Comparison of ENCODE assay signal across 20 mouse cellular contexts in the genomic region with DNA sequence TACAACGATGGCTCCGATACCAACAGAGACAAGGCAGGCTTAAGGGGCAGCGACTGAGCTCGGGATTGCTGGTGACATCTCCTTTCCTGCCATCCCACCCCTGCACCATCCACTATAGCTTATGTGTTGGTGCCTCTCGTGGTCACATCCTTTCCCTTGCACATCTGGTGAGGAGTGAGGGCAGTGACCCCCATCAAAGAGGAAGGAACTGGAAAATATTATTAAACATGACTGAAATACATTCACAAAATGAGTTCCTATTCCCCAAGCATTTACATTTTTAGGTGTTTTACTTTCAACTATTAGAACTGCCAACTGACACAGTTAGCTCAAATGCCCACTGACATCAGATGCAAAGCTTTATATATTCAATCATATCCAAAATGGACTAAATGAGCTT. TPM values are rescaled to one million over a fixed set of nuclear protein-coding genes. Genes with fewer than 3 reads are reported as not detected.
A peak's percentile ranks its signal among the peaks of the same experiment; 100 is the strongest.
DNase-seq lines count a peak whose midpoint lies in the region; ATAC-seq and TF ChIP-seq lines count a peak whose summit lies in the region.
"Had no signal": no experiment of that assay in that cellular context is flagged by ENCODE, and none has a peak within 500 bp of the region (broad histone marks: within the 10 kb centered on the region; RNA-seq: fewer than 3 reads in every experiment).

No protein-coding gene starts in this region.

- H3K4me2 ChIP-seq in CH12.LX (ENCODE audit: insufficient read depth, low read depth, poor library complexity, severe bottlenecking): no peak overlapping the region
- H3K4me2 ChIP-seq in midbrain, postnatal 0 days (ENCODE audit: low read depth, low read length, poor library complexity, severe bottlenecking): no peak overlapping the region

- no peaks in the 10 kb centered on the region for H3K79me2 ChIP-seq in CH12.LX (replicated peaks; ENCODE audit: control insufficient read depth, extremely low read depth, insufficient read depth, poor library complexity, severe bottlenecking)

- peaks cover 12 to 65% of the 10 kb centered on the region in 2 experiments for H3K4me1 ChIP-seq in CH12.LX (ENCODE audit: control insufficient read depth in 1 of 2, insufficient read depth in 2 of 2)
- H3K4me1 ChIP-seq in midbrain, postnatal 0 days (ENCODE audit: insufficient read depth, low read length): no peaks in the 10 kb centered on the region

- peak; percentile 35 for TF ChIP-seq RAD21 in CH12.LX (IDR thresholded peaks at IDR 0.05; ENCODE audit: low read depth, low read length)

- TF ChIP-seq CTCF in CH12.LX (conservative IDR thresholded peaks at IDR 0.05 in 1 of 2, IDR thresholded peaks at IDR 0.05 in 1 of 2; ENCODE audit: low read depth in 2 of 2, low read length in 2 of 2): peak in 1 of 2 experiments; percentile 32; a peak in 2 of 4 replicates
- TF ChIP-seq CTCF in midbrain, postnatal 0 days (IDR thresholded peaks at IDR 0.05): no peak

- no peaks in the 10 kb centered on the region for H3K27me3 ChIP-seq in CH12.LX (replicated peaks)
- H3K27me3 ChIP-seq in midbrain, postnatal 0 days (ENCODE audit: insufficient read depth, low read length): no peaks in the 10 kb centered on the region
- H3K27me3 ChIP-seq: Patski had no signal

- H3K27ac ChIP-seq in CH12.LX (ENCODE audit: insufficient read depth, low read depth): no peak overlapping the region
- no peak overlapping the region for H3K27ac ChIP-seq in midbrain, postnatal 0 days (ENCODE audit: low read depth, low read length)

- H3K4me3 ChIP-seq in CH12.LX (replicated peaks in 1 of 3; ENCODE audit: low read depth in 2 of 3, low read length in 2 of 3, poor library complexity in 1 of 3): no peak overlapping the region
- H3K4me3 ChIP-seq in midbrain, postnatal 0 days (ENCODE audit: low read depth, low read length): no peak overlapping the region

- no peak for TF ChIP-seq POLR2A in CH12.LX (IDR thresholded peaks at IDR 0.05; ENCODE audit: low read depth, low read length)

- no peak for ATAC-seq in midbrain, postnatal 0 days (ENCODE audit: low FRiP score)
- ATAC-seq: activated CD4-positive, CD25-positive, alpha-beta regulatory T cell, adult 4 months; CD4-positive, CD25-positive, alpha-beta regulatory T cell, adult 4 months; Patski had no signal

- H3K36me3 ChIP-seq in CH12.LX (replicated peaks in 1 of 2; ENCODE audit: control insufficient read depth in 1 of 2, insufficient read depth in 1 of 2, low read length in 1 of 2): no peaks in the 10 kb centered on the region
- no peaks in the 10 kb centered on the region for H3K36me3 ChIP-seq in midbrain, postnatal 0 days (ENCODE audit: insufficient read depth, low read length)
- H3K36me3 ChIP-seq: G1E had no signal

- WGBS in midbrain, postnatal 0 days: 91% methylated on average over 5 of the region's 5 CpGs

- in situ Hi-C loops in CH12.LX (cut with MboI; ENCODE audit: low pct_ligation_motif_present, low pct_unique_long_range_greater_than_20kb, low sequenced_read_pairs): no loop called here

- DNase-seq in A20 (ENCODE audit: low read depth, low spot score): peak; percentile 22
- DNase-seq in CH12.LX (ENCODE audit: extremely low read depth): peak; percentile 44
- no peak for DNase-seq in midbrain, postnatal 0 days (ENCODE audit: low spot score)
- no peak for DNase-seq in right cerebral cortex, postnatal 14 days
- DNase-seq: adrenal gland, adult 2 months; adrenal gland, adult 8-10 months; adrenal gland, postnatal 10 days; adrenal gland, postnatal 14 days; adrenal gland, postnatal 25 days; adrenal gland, postnatal 36 days; B cell, adult 2 months; cerebellum, adult 11 months; cerebellum, adult 11-12 months; cerebellum, adult 18-20 months; cerebellum, adult 2 months; cerebellum, adult 8-10 months had no signal

- dilution Hi-C loops in CH12.LX (cut with MboI; ENCODE audit: extremely low pct_ligation_motif_present, extremely low pct_unique_long_range_greater_than_20kb, low sequenced_read_pairs): no loop called here

- H3K9me3 ChIP-seq in CH12.LX (replicated peaks; ENCODE audit: low read length): no peaks in the 10 kb centered on the region
- no peaks in the 10 kb centered on the region for H3K9me3 ChIP-seq in midbrain, postnatal 0 days (ENCODE audit: low read length)
- H3K9me3 ChIP-seq: G1E had no signal

- peak; percentile 79 for TF ChIP-seq EP300 in CH12.LX (IDR thresholded peaks at IDR 0.05; ENCODE audit: low read length)

- no peak overlapping the region for H3K9ac ChIP-seq in CH12.LX (ENCODE audit: insufficient read depth, low read depth)
- H3K9ac ChIP-seq in midbrain, postnatal 0 days (replicated peaks; ENCODE audit: low read length, poor library complexity, severe bottlenecking): no peak overlapping the region

TF ChIP-seq in CH12.LX, 34 proteins besides CTCF, POLR2A, EP300 and RAD21:
- TF ChIP-seq IRF4 (IDR thresholded peaks at IDR 0.05; ENCODE audit: low read depth, low read length) (peak; percentile 43; the same call in 1 of the 2 replicates), ELF1 (IDR thresholded peaks at IDR 0.05; ENCODE audit: low read depth, low read length) (no peak), ETS1 (conservative IDR thresholded peaks at IDR 0.05; ENCODE audit: low read depth, low read length) (peak; percentile 59; the same call in 1 of the 2 replicates), HCFC1 (IDR thresholded peaks at IDR 0.05; ENCODE audit: low read depth, low read length) (no peak), USF1 (IDR thresholded peaks at IDR 0.05; ENCODE audit: low read depth, low read length) (no peak), ZNF384 (IDR thresholded peaks at IDR 0.05; ENCODE audit: low read depth, low read length) (no peak), MXI1 (IDR thresholded peaks at IDR 0.05; ENCODE audit: low read depth, low read length) (no peak), GABPA (IDR thresholded peaks at IDR 0.05; ENCODE audit: insufficient replicate concordance, low read depth, low read length) (no peak), BHLHE40 (IDR thresholded peaks at IDR 0.05; ENCODE audit: low read depth, low read length) (0 out of 2 replicates have a peak, but pooled peaks have one; percentile 42), POLR2AphosphoS2 (IDR thresholded peaks at IDR 0.05; ENCODE audit: low read depth, low read length) (no peak), KAT2A (IDR thresholded peaks at IDR 0.05; ENCODE audit: insufficient replicate concordance, low read length) (no peak), MYC (IDR thresholded peaks at IDR 0.05; ENCODE audit: low read depth, low read length) (no peak; the same call in 1 of the 2 replicates), MAZ (IDR thresholded peaks at IDR 0.05; ENCODE audit: low read depth, low read length) (peak; percentile 56; the same call in 1 of the 2 replicates), NELFE (IDR thresholded peaks at IDR 0.05; ENCODE audit: low read depth, low read length) (no peak), CHD1 (IDR thresholded peaks at IDR 0.05; ENCODE audit: low read depth, low read length) (no peak), MAFK (IDR thresholded peaks at IDR 0.05; ENCODE audit: insufficient replicate concordance, low read length) (no peak), USF2 (conservative IDR thresholded peaks at IDR 0.05; ENCODE audit: low read depth, low read length) (no peak), NRF1 (IDR thresholded peaks at IDR 0.05; ENCODE audit: low read depth, low read length) (no peak), E2F4 (IDR thresholded peaks at IDR 0.05; ENCODE audit: insufficient replicate concordance, low read depth, low read length) (no peak), TCF12 (IDR thresholded peaks at IDR 0.05; ENCODE audit: low read depth, low read length) (peak; percentile 57; the same call in 1 of the 2 replicates), MAX (IDR thresholded peaks at IDR 0.05; ENCODE audit: low read length) (no peak), MEF2A (IDR thresholded peaks at IDR 0.05; ENCODE audit: borderline replicate concordance, low read depth, low read length) (peak; percentile 86), ZKSCAN1 (IDR thresholded peaks at IDR 0.05; ENCODE audit: borderline replicate concordance, low read depth, low read length) (no peak), JUND (conservative IDR thresholded peaks at IDR 0.05; ENCODE audit: low read depth, low read length) (peak; percentile 68), ZC3H11A (IDR thresholded peaks at IDR 0.05; ENCODE audit: low read depth, low read length) (no peak), UBTF (IDR thresholded peaks at IDR 0.05; ENCODE audit: low read depth, low read length) (no peak), CHD2 (IDR thresholded peaks at IDR 0.05; ENCODE audit: low read length) (peak; percentile 44; the same call in 1 of the 2 replicates), ZMIZ1 (IDR thresholded peaks at IDR 0.05; ENCODE audit: low read depth, low read length) (no peak), SMC3 (IDR thresholded peaks at IDR 0.05; ENCODE audit: low read depth, low read length) (peak; percentile 24), TBP (conservative IDR thresholded peaks at IDR 0.05; ENCODE audit: low read depth, low read length) (no peak), JUN (IDR thresholded peaks at IDR 0.05; ENCODE audit: insufficient read depth, low read depth, low read length) (peak; percentile 75; the same call in 1 of the 2 replicates), RCOR1 (conservative IDR thresholded peaks at IDR 0.05; ENCODE audit: low read depth, low read length) (no peak), SIN3A (IDR thresholded peaks at IDR 0.05; ENCODE audit: low read length) (0 out of 2 replicates have a peak, but pooled peaks have one; percentile 26), PAX5 (IDR thresholded peaks at IDR 0.05; ENCODE audit: low read length) (no peak)

RNA-seq across cellular contexts. Expression of gene Dock9, which starts 37.2 kb away (rescaled TPM):
- total RNA-seq in CH12.LX (2012; rRNA removed): 11.1 and 12.2 TPM in 2 replicates
- 8.6 and 9.3 TPM in 2 replicates for total RNA-seq in CH12.LX (2014; rRNA removed)
- 10.3 and 10.4 TPM in 2 replicates for polyA plus RNA-seq in CH12.LX (2012; ENCODE audit: insufficient read length, low read depth)
- total RNA-seq in midbrain, postnatal 0 days (2014; rRNA removed): 68.8 and 70.5 TPM in 2 replicates
- 13.8 and 14.0 TPM in 2 replicates for polyA plus RNA-seq in midbrain, postnatal 0 days (2015; fragmentation: Nextera tagmentation; extraction: Ambion mirVana)

Comparison
In these comparisons a context has a peak if more than half of its experiments do, and no peak if none do; other contexts are left out.
1. DNase-seq: peak in A20 (single experiment) and CH12.LX (single experiment); none in midbrain, postnatal 0 days (single experiment) and right cerebral cortex, postnatal 14 days (single experiment).